Mouse (Mus musculus) stomach, embryonic 14.5 days (tissue): ENCODE data around the gene Sult6b2. TPM values are rescaled to one million over a fixed set of nuclear protein-coding genes. Genes with fewer than 3 reads are reported as not detected.

ENCODE experiments used
- polyA plus RNA-seq: library from polyadenylated mRNA; unstranded; fragments of >200 nt; fragmentation: Nextera tagmentation; extraction: Ambion mirVana; gene quantifications from 2 replicates; pipeline ENCODE4 v1.2.1, GENCODE M21; 2014

Gene Sult6b2
- polyA plus RNA-seq, 1 experiment from 2014 or later: not detected

Other genes with a start within 250 kb of the Sult6b2 start
- gene Kcnj8, start 232.9 kb downstream of the Sult6b2 start, polyA plus RNA-seq: 98.2 and 99.7 TPM in 2 replicates
- gene Abcc9, start 102.2 kb downstream of the Sult6b2 start, polyA plus RNA-seq: 31.0 and 34.4 TPM in 2 replicates
- gene Cmas, start 47.8 kb downstream of the Sult6b2 start, polyA plus RNA-seq: 89.2 and 91.9 TPM in 2 replicates
- gene St8sia1, start 159.9 kb upstream of the Sult6b2 start, polyA plus RNA-seq: 0.90 and 1.1 TPM in 2 replicates